25 mouse cellular contexts compared by ENCODE assay signal in the genomic region with DNA sequence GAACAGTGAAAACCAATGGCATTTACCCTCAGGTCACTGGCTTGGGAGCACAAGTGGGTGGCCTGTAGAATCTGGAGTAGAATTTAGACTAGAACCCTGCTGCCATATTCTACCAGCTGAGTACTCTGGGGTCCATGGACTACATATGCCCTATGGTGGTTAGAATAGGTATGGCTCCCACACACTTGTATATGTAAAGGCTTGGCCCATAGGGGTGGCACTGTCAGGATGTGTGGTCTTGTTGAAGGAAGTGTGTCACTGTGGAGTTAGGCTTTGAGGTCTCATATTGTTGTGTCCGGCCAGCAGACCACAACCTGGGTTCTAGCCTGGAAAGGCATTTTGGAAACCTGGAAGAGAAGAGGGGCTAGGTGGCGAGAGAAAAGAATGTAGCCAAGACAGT.
"Had no signal": no experiment of that assay in that cellular context is flagged by ENCODE, and none has a peak within 500 bp of the region (broad histone marks: within the 10 kb centered on the region; RNA-seq: fewer than 3 reads in every experiment).

No protein-coding gene starts in this region.

- H3K4me1 ChIP-seq: hindbrain, embryonic 13.5 days; hindbrain, embryonic 15.5 days; kidney, embryonic 15.5 days; liver, embryonic 15.5 days had no signal

- H3K27ac ChIP-seq: gastrocnemius, adult 2 months; heart, embryonic 10.5 days; hindbrain, embryonic 13.5 days; hindbrain, embryonic 15.5 days; hindbrain, postnatal 0 days; kidney, embryonic 15.5 days; kidney, postnatal 0 days; layer of hippocampus, adult 2 months; left cerebral cortex, adult 2 months; limb, embryonic 10.5 days; limb, embryonic 12.5 days; liver, embryonic 13.5 days; liver, embryonic 15.5 days had no signal

- DNase-seq: gastrocnemius, adult 2 months; gastrocnemius, postnatal 10 days; gastrocnemius, postnatal 25 days; heart, adult 18-20 months; heart, postnatal 14 days; heart, postnatal 36 days; kidney, adult 11 months; kidney, adult 2 months; kidney, adult 9 months; kidney, postnatal 14 days; kidney, postnatal 4 days; liver; liver, embryonic 13.5 days had no signal

- H3K4me3 ChIP-seq: gastrocnemius, adult 2 months; heart, embryonic 10.5 days; heart, embryonic 12.5 days; hindbrain, embryonic 13.5 days; hindbrain, embryonic 15.5 days; kidney, embryonic 15.5 days; layer of hippocampus, adult 2 months; left cerebral cortex, adult 2 months; limb, embryonic 10.5 days; limb, embryonic 12.5 days; liver, embryonic 13.5 days; liver, embryonic 15.5 days had no signal

- H3K27me3 ChIP-seq: hindbrain, embryonic 13.5 days; hindbrain, embryonic 15.5 days; kidney, embryonic 15.5 days; limb, embryonic 12.5 days; liver, embryonic 15.5 days had no signal

- H3K9ac ChIP-seq: heart, embryonic 12.5 days; hindbrain, embryonic 13.5 days; hindbrain, embryonic 15.5 days; kidney, embryonic 15.5 days; limb, embryonic 12.5 days; liver, embryonic 13.5 days; liver, embryonic 15.5 days had no signal

- H3K36me3 ChIP-seq: heart, embryonic 10.5 days; heart, embryonic 12.5 days; hindbrain, embryonic 13.5 days; hindbrain, embryonic 15.5 days; kidney, embryonic 15.5 days; limb, embryonic 10.5 days; limb, embryonic 12.5 days; liver, embryonic 13.5 days; liver, embryonic 15.5 days had no signal

- H3K9me3 ChIP-seq: heart, embryonic 10.5 days; hindbrain, embryonic 13.5 days; hindbrain, embryonic 15.5 days; kidney, embryonic 15.5 days; limb, embryonic 10.5 days; limb, embryonic 12.5 days; liver, embryonic 13.5 days; liver, embryonic 15.5 days had no signal

- ATAC-seq: hindbrain, postnatal 0 days had no signal
